Mouse (Mus musculus): ENCODE data around the gene Mroh8. TPM values are rescaled to one million over a fixed set of nuclear protein-coding genes. Genes with fewer than 3 reads are reported as not detected.

The Mroh8 gene
- total RNA-seq, 2 experiments from 2014 or later: not detected

Other genes with a start within 250 kb of the Mroh8 start
- gene Soga1, start 200.3 kb downstream of the Mroh8 start, total RNA-seq (2015; ENCODE audit: low replicate concordance): 0.36 and 0.42 TPM in 2 replicates
- 2.8 and 3.6 TPM in 2 replicates for gene Soga1, start 200.3 kb downstream of the Mroh8 start, total RNA-seq (2017; ENCODE audit: low replicate concordance)
- gene Tldc2, start 192.5 kb downstream of the Mroh8 start, total RNA-seq (2015; ENCODE audit: low replicate concordance): not detected in 2 replicates
- gene Tldc2, start 192.5 kb downstream of the Mroh8 start, total RNA-seq (2017; ENCODE audit: low replicate concordance): not detected in 2 replicates
- 82.5 and 112 TPM in 2 replicates for gene Samhd1, start 144.3 kb downstream of the Mroh8 start, total RNA-seq (2015; ENCODE audit: low replicate concordance)
- 57.0 and 75.2 TPM in 2 replicates for gene Samhd1, start 144.3 kb downstream of the Mroh8 start, total RNA-seq (2017; ENCODE audit: low replicate concordance)
- gene Rbl1, start 75.0 kb downstream of the Mroh8 start, total RNA-seq (2015; ENCODE audit: low replicate concordance): 129 and 132 TPM in 2 replicates
- 160 and 169 TPM in 2 replicates for gene Rbl1, start 75.0 kb downstream of the Mroh8 start, total RNA-seq (2017; ENCODE audit: low replicate concordance)
- gene Rpn2, start 532 bp downstream of the Mroh8 start, total RNA-seq (2015; ENCODE audit: low replicate concordance): 59.5 and 64.5 TPM in 2 replicates
- gene Rpn2, start 532 bp downstream of the Mroh8 start, total RNA-seq (2017; ENCODE audit: low replicate concordance): 56.5 and 70.4 TPM in 2 replicates
- gene Ghrh, start 68.0 kb upstream of the Mroh8 start, total RNA-seq (2015; ENCODE audit: low replicate concordance): not detected in 2 replicates
- not detected in 2 replicates for gene Ghrh, start 68.0 kb upstream of the Mroh8 start, total RNA-seq (2017; ENCODE audit: low replicate concordance)
- 15.9 and 26.0 TPM in 2 replicates for gene Manbal, start 88.0 kb upstream of the Mroh8 start, total RNA-seq (2015; ENCODE audit: low replicate concordance)
- gene Manbal, start 88.0 kb upstream of the Mroh8 start, total RNA-seq (2017; ENCODE audit: low replicate concordance): 3.3 and 9.4 TPM in 2 replicates
- 0.36 and 0.42 TPM in 2 replicates for gene Src, start 138.9 kb upstream of the Mroh8 start, total RNA-seq (2015; ENCODE audit: low replicate concordance)
- 0.39 and 1.1 TPM in 2 replicates for gene Src, start 138.9 kb upstream of the Mroh8 start, total RNA-seq (2017; ENCODE audit: low replicate concordance)